Mouse (Mus musculus) midbrain, postnatal 0 days (tissue): ENCODE data around the gene Metrnl. TPM values are rescaled to one million over a fixed set of nuclear protein-coding genes. Genes with fewer than 3 reads are reported as not detected.

Experiments
- ATAC-seq: fragments of 200-750 bp; cut with Nextera tagmentation; 2 replicates; pipeline ENCODE4 v1.8.0; 2017; ENCODE audit warnings: moderate number of reproducible peaks, mild to moderate bottlenecking, moderate TSS enrichment, moderate library complexity; ENCODE audit not compliant: low FRiP score
- DNase-seq: peaks from one replicate; pipeline ENCODE4 v3.0.0-alpha.2; 2015; ENCODE audit warnings: low spot score
- H3K27ac ChIP-seq: fragments of 300-500 bp; sonication (generic); 2 replicates; pipeline ENCODE4 v1.5.1; 2014; ENCODE audit warnings: low read depth, mild to moderate bottlenecking, low read length, mixed read lengths
- H3K27me3 ChIP-seq: fragments of 300-500 bp; sonication (generic); 2 replicates; pipeline ENCODE4 v1.6.1; 2014; ENCODE audit warnings: low read length, control low read depth, mixed read lengths; ENCODE audit not compliant: insufficient read depth
- H3K36me3 ChIP-seq: fragments of 300-500 bp; sonication (generic); 2 replicates; pipeline ENCODE4 v1.6.1; 2014; ENCODE audit warnings: low read length, control low read depth, mixed read lengths; ENCODE audit not compliant: insufficient read depth
- H3K4me1 ChIP-seq: fragments of 300-500 bp; sonication (generic); 2 replicates; pipeline ENCODE4 v1.6.1; 2014; ENCODE audit warnings: mild to moderate bottlenecking, control low read depth, antibody characterized with exemption, low read length, mixed read lengths; ENCODE audit not compliant: insufficient read depth
- H3K4me2 ChIP-seq: fragments of 300-500 bp; sonication (generic); 2 replicates; pipeline ENCODE4 v1.6.1; 2014; ENCODE audit warnings: low read depth, mild to moderate bottlenecking, low read length, mixed read lengths; ENCODE audit not compliant: poor library complexity, severe bottlenecking
- H3K4me3 ChIP-seq: fragments of 300-500 bp; sonication (generic); 2 replicates; pipeline ENCODE4 v1.5.1; 2014; ENCODE audit warnings: low read depth, mild to moderate bottlenecking, low read length, moderate library complexity
- H3K9ac ChIP-seq: fragments of 300-500 bp; sonication (generic); replicated peaks from 2 replicates; pipeline ENCODE4 v1.6.1; 2014; ENCODE audit warnings: mild to moderate bottlenecking, low read length, moderate library complexity, mixed read lengths; ENCODE audit not compliant: poor library complexity, severe bottlenecking
- H3K9me3 ChIP-seq: fragments of 300-500 bp; sonication (generic); 2 replicates; pipeline ENCODE4 v1.6.1; 2016; ENCODE audit warnings: low read length, control low read depth
- CTCF ChIP-seq: IDR thresholded peaks from 2 replicates; pipeline ENCODE4 v1.5.1; 2016; ENCODE audit warnings: antibody characterized with exemption, mild to moderate bottlenecking
- WGBS: fragments of 180-500 bp; shearing (Covaris S2); extraction: QIAGEN DNeasy Blood & Tissue Kit; methylation state at CpG from one replicate; pipeline ENCODE4 v1.1.7; 2014; 5-methylcytosine and 5-hydroxymethylcytosine counted together
- polyA plus RNA-seq: library from polyadenylated mRNA; unstranded; fragments of >200 nt; fragmentation: Nextera tagmentation; extraction: Ambion mirVana; gene quantifications from 2 replicates; pipeline ENCODE4 v1.2.1, GENCODE M21; 2015
- total RNA-seq: library from RNA; depleted of rRNA; stranded (reverse); fragments of >200 nt; gene quantifications from 2 replicates; pipeline ENCODE4 v1.2.3, GENCODE M21; 2014

Metrnl gene
- total and polyA plus RNA-seq, 2 experiments from 2014 or later, result 12.5 to 15.8 TPM

- Histone ChIP-seq H3K36me3 (no peaks in the 10 kb centered on the region; the same call in 1 of the 2 replicates), H3K4me2 (no peak overlapping the region), H3K4me1 (no peaks in the 10 kb centered on the region), H3K9me3 (no peaks in the 10 kb centered on the region), H3K4me3 (no peak overlapping the region), H3K27ac (no peak overlapping the region), H3K9ac (no peak overlapping the region), H3K27me3 (no peaks in the 10 kb centered on the region)
- ATAC-seq, result no peak
- TF ChIP-seq CTCF, result no peak
- no peak for DNase-seq
- 95% methylated on average over 5 of the region's 5 CpGs for WGBS
Observed at GRCm38 (mm10) chr11:121668776-121669175, 32.6 kb upstream of the Metrnl start.

DNA sequence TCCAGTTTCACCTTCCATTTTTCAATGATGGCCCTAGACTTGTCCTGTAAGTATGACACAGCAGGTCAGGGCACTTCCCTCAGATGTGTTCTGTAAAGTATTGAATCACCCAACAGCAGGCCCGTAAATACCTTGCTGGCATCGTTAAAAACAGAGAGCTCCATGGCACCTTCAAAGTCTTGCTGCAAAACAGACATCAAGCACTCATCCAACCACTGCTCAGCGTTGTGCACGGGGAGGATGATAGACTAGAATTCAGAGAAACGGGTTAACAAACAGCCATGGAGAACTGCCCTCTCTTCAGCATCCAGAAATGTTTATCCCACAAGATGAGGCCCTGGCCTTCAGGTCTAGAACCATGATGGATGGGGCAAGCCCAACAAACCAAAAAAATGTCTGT is 30.4 kb upstream of the Metrnl start:
- DNase-seq (no peak), ATAC-seq (no peak)
- H3K4me2 ChIP-seq, result no peak overlapping the region
- H3K27me3 ChIP-seq, result no peaks in the 10 kb centered on the region
- H3K36me3 ChIP-seq, result no peaks in the 10 kb centered on the region
- H3K4me3 ChIP-seq, result no peak overlapping the region
- 93% methylated on average over 5 of the region's 5 CpGs for WGBS
- H3K27ac ChIP-seq, result no peak overlapping the region
- no peaks in the 10 kb centered on the region for H3K4me1 ChIP-seq
- TF ChIP-seq CTCF, result no peak
- no peaks in the 10 kb centered on the region for H3K9me3 ChIP-seq
- no peak overlapping the region for H3K9ac ChIP-seq

DNA sequence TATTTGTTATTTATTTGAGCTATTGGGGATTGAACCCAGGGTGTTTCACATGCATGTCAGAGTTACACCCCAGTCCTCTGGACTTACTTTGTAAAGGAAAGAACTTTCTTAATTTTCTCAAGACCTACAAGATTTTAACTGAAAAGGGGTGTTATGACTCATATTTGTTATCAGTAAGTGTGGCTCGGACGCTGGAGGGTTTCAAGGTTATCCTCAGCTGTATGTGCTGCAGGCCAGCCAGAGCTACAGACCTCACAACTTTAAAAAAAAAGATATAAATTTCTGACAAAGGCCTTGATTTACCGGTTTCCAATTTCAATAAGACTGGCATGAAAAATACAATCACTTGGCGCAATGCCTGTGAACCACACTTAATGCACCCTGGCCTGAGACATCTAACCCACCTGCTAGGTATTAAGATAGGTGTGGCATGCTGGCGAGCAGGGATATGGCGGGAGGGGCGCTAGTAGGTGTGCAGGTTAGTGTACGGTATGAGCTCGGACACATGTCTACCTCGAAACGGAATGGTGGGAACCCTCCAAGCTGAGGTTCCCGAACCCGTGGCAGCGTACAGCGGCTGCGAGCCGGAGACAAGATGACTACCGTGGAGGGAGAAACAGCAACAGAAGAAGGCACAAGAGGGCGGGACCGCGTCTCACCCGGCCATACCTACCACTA is 28.9 kb upstream of the Metrnl start:
- H3K4me1 ChIP-seq, result no peaks in the 10 kb centered on the region
- peak; percentile 50 for ATAC-seq
- no peaks in the 10 kb centered on the region for H3K36me3 ChIP-seq
- H3K27ac ChIP-seq, result peak overlapping the region; percentile 95
- H3K27me3 ChIP-seq, result no peaks in the 10 kb centered on the region
- peak overlapping the region; percentile 61 for H3K4me3 ChIP-seq
- H3K4me2 ChIP-seq, result peak overlapping the region; percentile 66
- no peaks in the 10 kb centered on the region for H3K9me3 ChIP-seq
- peak overlapping the region; percentile 86 for H3K9ac ChIP-seq
- 3% methylated on average over 22 of the region's 22 CpGs for WGBS
- no peak for TF ChIP-seq CTCF
- no peak for DNase-seq

GRCm38 (mm10) chr11:121672990-121673572 is 28.3 kb upstream of the Metrnl start, which contains the start of gene B3gntl1:
TSS of gene B3gntl1 (minus strand) at chr11:121673153.
- Histone ChIP-seq H3K4me2 (peak within 1 kb of the TSS; percentile 66), H3K9ac (peak within 1 kb of the TSS; percentile 86), H3K4me1 (no peaks in the 10 kb centered on the region), H3K9me3 (no peaks in the 10 kb centered on the region), H3K27me3 (no peaks in the 10 kb centered on the region), H3K27ac (peak within 1 kb of the TSS; percentile 95), H3K36me3 (no peaks in the 10 kb centered on the region), H3K4me3 (peak within 1 kb of the TSS; percentile 61)
- DNase-seq (peak; percentile 99), ATAC-seq (peak; percentile 100)
- under 1% methylated on average over 46 of the region's 46 CpGs for WGBS
- peak; percentile 51 for TF ChIP-seq CTCF

DNA sequence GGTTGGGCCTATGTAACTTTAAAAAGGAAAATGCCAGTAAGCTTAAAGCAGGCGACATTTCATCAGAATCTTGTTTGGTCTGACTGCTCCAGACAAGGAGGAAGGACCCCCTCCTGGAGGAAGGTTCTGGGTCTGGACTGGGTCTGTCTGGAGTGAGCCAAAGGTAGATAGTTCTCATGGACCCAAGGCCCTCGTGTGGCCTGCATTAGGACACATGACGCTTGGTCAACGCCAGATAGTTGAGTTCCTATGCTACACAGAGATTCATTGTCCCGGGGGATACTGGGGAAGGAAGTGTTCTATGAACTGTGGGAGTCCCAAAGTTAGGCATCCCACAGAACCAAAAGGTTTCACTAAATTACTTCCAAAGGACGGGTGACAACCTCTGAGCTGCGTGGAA is 27.7 kb upstream of the Metrnl start:
- DNase-seq, result peak; percentile 15
- H3K27ac ChIP-seq, result peak overlapping the region; percentile 95
- no peaks in the 10 kb centered on the region for H3K36me3 ChIP-seq
- WGBS, result 69% methylated on average over 7 of the region's 7 CpGs
- TF ChIP-seq CTCF, result no peak
- H3K4me1 ChIP-seq, result no peaks in the 10 kb centered on the region
- peak overlapping the region; percentile 42; the same call in 1 of the 2 replicates for H3K9ac ChIP-seq
- H3K4me3 ChIP-seq, result peak overlapping the region; percentile 61
- H3K27me3 ChIP-seq, result no peaks in the 10 kb centered on the region
- no peaks in the 10 kb centered on the region for H3K9me3 ChIP-seq
- peak overlapping the region; percentile 66 for H3K4me2 ChIP-seq
- no peak for ATAC-seq

- Histone ChIP-seq H3K4me2 (no peak overlapping the region), H3K27ac (no peak overlapping the region)
- no peak for TF ChIP-seq CTCF
Observed at GRCm38 (mm10) chr11:121676836-121677235, 24.5 kb upstream of the Metrnl start.

More at GRCm38 (mm10) chr11:121676836-121677235, 24.5 kb upstream of the Metrnl start:
- Histone ChIP-seq H3K9ac (no peak overlapping the region), H3K9me3 (no peaks in the 10 kb centered on the region), H3K27me3 (no peaks in the 10 kb centered on the region), H3K36me3 (no peaks in the 10 kb centered on the region), H3K4me1 (no peaks in the 10 kb centered on the region), H3K4me3 (no peak overlapping the region)
- ATAC-seq, result no peak
- DNase-seq, result no peak
- 91% methylated on average over 2 of the region's 2 CpGs for WGBS
